Mouse (Mus musculus) cerebellum, adult 9-11 months (tissue): Measurements from ENCODE around the gene Olfr1208.

Experiments used
- DNase-seq: peaks from one replicate; pipeline ENCODE4 v3.0.0; 2022

Gene Olfr1208

DNA sequence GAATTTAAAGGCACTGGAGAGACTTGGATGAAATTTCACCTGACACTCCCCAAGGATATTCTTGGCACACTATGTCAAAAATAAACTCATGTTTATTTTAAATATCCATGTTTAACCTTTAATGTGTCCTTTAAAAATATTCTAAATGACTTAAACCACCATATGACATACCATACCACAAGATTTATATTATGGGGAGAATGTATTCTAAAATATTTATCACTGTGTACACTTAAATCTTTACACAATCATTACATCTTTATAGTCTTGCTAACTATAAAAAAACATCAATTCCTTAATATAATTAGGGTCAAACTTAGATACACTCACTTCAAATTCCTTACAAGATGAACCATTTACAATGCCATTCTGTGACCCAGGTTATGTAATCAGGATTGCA is at the start of gene Olfr1208:
TSS of gene Olfr1208 (minus strand) at position 101 of the 400 bp plus-strand sequence.
- DNase-seq, result no peak

DNA sequence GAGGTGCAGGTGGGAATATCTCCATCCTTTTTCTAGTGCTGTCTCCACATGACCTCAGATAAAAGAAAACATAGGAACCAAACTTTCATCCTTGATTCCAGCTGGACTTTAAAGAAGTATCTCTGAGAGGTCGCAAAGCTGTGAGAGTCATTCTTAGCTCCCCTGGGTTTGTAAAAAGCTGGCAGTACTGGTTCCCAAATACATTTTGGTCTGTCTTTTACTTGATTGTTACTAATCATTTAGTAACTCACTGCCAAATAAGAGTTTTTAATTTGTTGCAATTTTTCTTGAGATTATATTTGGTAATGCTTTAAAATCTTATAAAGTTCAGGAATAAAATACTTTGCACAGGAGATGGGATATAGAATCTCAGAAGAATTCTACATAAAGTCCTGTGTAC is 35.9 kb upstream of the Olfr1208 start, which contains the start of gene Olfr1211:
TSS of gene Olfr1211 (minus strand) at position 101 of the 400 bp plus-strand sequence.
- no peak for DNase-seq

DNA sequence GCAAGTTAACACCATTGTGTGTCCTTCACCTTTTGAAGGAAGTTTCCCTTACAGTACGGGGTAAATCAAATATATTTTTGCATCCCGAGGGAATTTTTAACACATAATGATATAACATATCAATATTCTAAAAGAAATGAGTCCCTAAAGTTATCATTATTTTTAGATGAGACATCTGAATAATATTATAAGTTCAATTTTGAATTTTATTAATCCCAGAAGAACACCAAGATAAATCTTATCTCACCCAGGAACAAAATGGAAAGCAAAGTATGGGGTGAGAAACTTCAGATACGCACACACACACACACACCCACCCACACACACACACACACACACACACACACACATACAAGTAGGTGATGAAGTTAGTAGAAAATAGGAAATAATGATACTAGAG is 12.9 kb upstream of the Olfr1208 start, which contains the start of gene Olfr1209:
TSS of gene Olfr1209 (minus strand) at position 101 of the 400 bp plus-strand sequence.
- no peak for DNase-seq

GRCm38 (mm10) chr2:88862931-88863330 is 39.2 kb downstream of the Olfr1208 start, which contains the start of gene Olfr1206:
Gene Olfr1206, plus strand, starts transcription at chr2:88863231.
- no peak for DNase-seq

DNA sequence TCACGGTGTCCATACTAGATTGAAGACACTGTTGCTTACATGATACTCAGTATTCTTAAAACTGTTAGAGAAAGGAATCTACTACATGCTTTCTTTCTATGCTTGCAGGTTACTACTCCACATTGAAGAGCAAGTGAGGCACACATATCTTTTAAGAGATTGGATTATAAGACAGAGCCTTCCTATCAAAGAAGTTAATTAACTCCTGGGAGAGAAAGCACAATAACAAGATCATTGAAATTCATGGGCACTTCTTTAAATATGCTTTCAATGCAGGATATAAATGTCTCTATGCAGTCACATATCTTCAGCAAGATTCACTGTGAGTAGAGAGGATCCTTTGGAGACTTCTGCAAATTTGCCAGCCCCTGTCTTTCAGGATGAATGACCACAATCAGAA is 53.1 kb downstream of the Olfr1208 start, which contains the start of gene Olfr1204:
TSS of gene Olfr1204 (plus strand) at position 301 of the 400 bp plus-strand sequence.
- no peak for DNase-seq
